10 mouse cellular contexts compared by ENCODE assay signal in the genomic region with DNA sequence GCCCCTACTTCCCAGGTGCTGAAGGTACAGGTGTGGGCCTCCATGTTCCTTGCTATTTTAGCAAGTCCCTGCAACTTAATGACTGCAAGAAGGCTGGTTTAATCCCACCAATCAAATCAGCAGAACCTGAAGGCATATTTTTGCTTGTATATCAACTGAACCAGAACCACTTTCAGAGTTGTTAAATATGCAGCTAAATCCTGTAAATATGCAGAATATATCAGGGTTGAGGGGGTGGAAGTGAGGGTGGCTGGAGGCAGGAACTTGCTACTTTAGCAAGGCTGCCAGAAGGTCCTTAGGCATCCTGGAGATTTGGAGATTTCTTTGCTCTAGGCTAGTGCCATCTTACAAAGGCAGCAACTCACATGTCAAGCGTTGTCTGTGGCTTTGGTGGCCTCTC. TPM values are rescaled to one million over a fixed set of nuclear protein-coding genes. Genes with fewer than 3 reads are reported as not detected.
A peak's percentile ranks its signal among the peaks of the same experiment; 100 is the strongest.
DNase-seq lines count a peak whose midpoint lies in the region; ATAC-seq lines count a peak whose summit lies in the region.
"Had no signal": no experiment of that assay in that cellular context is flagged by ENCODE, and none has a peak within 500 bp of the region (broad histone marks: within the 10 kb centered on the region; RNA-seq: fewer than 3 reads in every experiment).

No protein-coding gene starts in this region.

- H3K27ac ChIP-seq in heart, embryonic 16.5 days (ENCODE audit: low read length): no peak overlapping the region
- no peak overlapping the region for H3K27ac ChIP-seq in neural tube, embryonic 12.5 days
- no peak overlapping the region for H3K27ac ChIP-seq in liver, embryonic 12.5 days
- H3K27ac ChIP-seq: kidney, postnatal 0 days had no signal

- ATAC-seq in heart, embryonic 16.5 days (replicated peaks; ENCODE audit: extremely low read depth, insufficient read depth, low FRiP score): no peak
- ATAC-seq in neural tube, embryonic 12.5 days (ENCODE audit: low FRiP score, low read depth): no peak
- no peak for ATAC-seq in liver, embryonic 12.5 days
- no peak for ATAC-seq in megakaryocyte progenitor cell, adult 5-6 weeks (replicated peaks; ENCODE audit: poor library complexity)

- H3K4me3 ChIP-seq in heart, embryonic 16.5 days (ENCODE audit: low read length): no peak overlapping the region
- no peak overlapping the region for H3K4me3 ChIP-seq in neural tube, embryonic 12.5 days
- 0 out of 2 replicates have a peak overlapping the region, but pooled peaks have one; percentile 78 for H3K4me3 ChIP-seq in liver, embryonic 12.5 days

- no peak for DNase-seq in heart, adult 18-20 months
- DNase-seq in neural tube, embryonic 10.5 days (ENCODE audit: extremely low spot score, low spot score): no peak
- DNase-seq in right cerebral cortex, postnatal 4 days: no peak
- no peak for DNase-seq in layer of hippocampus, adult 9-10 months (ENCODE audit: low spot score)
- DNase-seq: thymus, postnatal 36 days had no signal

- H3K27me3 ChIP-seq in heart, embryonic 16.5 days (ENCODE audit: control insufficient read depth, insufficient read depth, low read length): no peaks in the 10 kb centered on the region
- H3K27me3 ChIP-seq in neural tube, embryonic 12.5 days (replicated peaks): no peaks in the 10 kb centered on the region
- H3K27me3 ChIP-seq in liver, embryonic 12.5 days (replicated peaks): no peaks in the 10 kb centered on the region

- no peak overlapping the region for H3K9ac ChIP-seq in heart, embryonic 16.5 days (ENCODE audit: low read length)
- no peak overlapping the region for H3K9ac ChIP-seq in neural tube, embryonic 12.5 days
- H3K9ac ChIP-seq in liver, embryonic 12.5 days: no peak overlapping the region

- H3K4me1 ChIP-seq in heart, embryonic 16.5 days (ENCODE audit: control insufficient read depth, insufficient read depth, low read length): peaks cover 26% of the 10 kb centered on the region
- peaks cover 19% of the 10 kb centered on the region for H3K4me1 ChIP-seq in neural tube, embryonic 12.5 days
- H3K4me1 ChIP-seq in liver, embryonic 12.5 days: peaks cover 36% of the 10 kb centered on the region

- WGBS in heart, embryonic 16.5 days: 83% methylated on average over 1 of the region's 1 CpGs
- WGBS in neural tube, embryonic 12.5 days: 70% methylated on average over 1 of the region's 1 CpGs
- 84% methylated on average over 1 of the region's 1 CpGs for WGBS in liver, embryonic 12.5 days (ENCODE audit: insufficient replicate concordance)

- peak overlapping the region; percentile 86; the same call in 1 of the 2 replicates for H3K4me2 ChIP-seq in heart, embryonic 16.5 days (ENCODE audit: low read depth, low read length)
- peak overlapping the region; percentile 69 for H3K4me2 ChIP-seq in neural tube, embryonic 12.5 days (replicated peaks)
- H3K4me2 ChIP-seq in liver, embryonic 12.5 days: peak overlapping the region; percentile 97

- H3K9me3 ChIP-seq in heart, embryonic 16.5 days (replicated peaks; ENCODE audit: control insufficient read depth, low read length): no peaks in the 10 kb centered on the region
- H3K9me3 ChIP-seq in neural tube, embryonic 12.5 days: no peaks in the 10 kb centered on the region
- no peaks in the 10 kb centered on the region for H3K9me3 ChIP-seq in liver, embryonic 12.5 days (replicated peaks)

- H3K36me3 ChIP-seq in heart, embryonic 16.5 days (ENCODE audit: control insufficient read depth, insufficient read depth): peaks cover 16% of the 10 kb centered on the region
- H3K36me3 ChIP-seq in neural tube, embryonic 12.5 days: peaks cover 33% of the 10 kb centered on the region
- H3K36me3 ChIP-seq in liver, embryonic 12.5 days: peaks cover 49% of the 10 kb centered on the region

RNA-seq across cellular contexts. Expression of a gene that starts 10.9 kb away (rescaled TPM):
- polyA plus RNA-seq in heart, embryonic 16.5 days (2015; fragmentation: Nextera tagmentation; extraction: Ambion mirVana): 414 and 420 TPM in 2 replicates
- 1,000 to 10,000 TPM in 1 of 2 experiments, 100 to 1,000 TPM in 1; 874 to 1,007 TPM for total RNA-seq in heart, adult 18-20 months (2021)
- 195 and 205 TPM in 2 replicates for polyA plus RNA-seq in neural tube, embryonic 12.5 days (2016; fragmentation: Nextera tagmentation; extraction: Ambion mirVana)
- 171 and 177 TPM in 2 replicates for polyA plus RNA-seq in liver, embryonic 12.5 days (2016; fragmentation: Nextera tagmentation; extraction: Ambion mirVana)
- total RNA-seq in megakaryocyte progenitor cell, adult 5-6 weeks (2015): 156 and 172 TPM in 2 replicates
- 68.0 and 89.2 TPM in 2 replicates for total RNA-seq in megakaryocyte progenitor cell, adult 5-6 weeks (2017)

RNA-seq across cellular contexts. Expression of a gene that starts 11.0 kb away (rescaled TPM):
- 27.8 and 29.1 TPM in 2 replicates for polyA plus RNA-seq in heart, embryonic 16.5 days (2015; fragmentation: Nextera tagmentation; extraction: Ambion mirVana)
- 10 to 100 TPM; 18.3 to 26.0 TPM for total RNA-seq in heart, adult 18-20 months (2021)
- polyA plus RNA-seq in neural tube, embryonic 12.5 days (2016; fragmentation: Nextera tagmentation; extraction: Ambion mirVana): 46.8 and 48.2 TPM in 2 replicates
- polyA plus RNA-seq in liver, embryonic 12.5 days (2016; fragmentation: Nextera tagmentation; extraction: Ambion mirVana): 22.6 and 26.0 TPM in 2 replicates
- 10.0 and 16.4 TPM in 2 replicates for total RNA-seq in megakaryocyte progenitor cell, adult 5-6 weeks (2015)
- 15.1 and 17.6 TPM in 2 replicates for total RNA-seq in megakaryocyte progenitor cell, adult 5-6 weeks (2017)

RNA-seq across cellular contexts. Expression of a gene that starts 24.7 kb away (rescaled TPM):
- polyA plus RNA-seq in heart, embryonic 16.5 days (2015; fragmentation: Nextera tagmentation; extraction: Ambion mirVana): 100 and 108 TPM in 2 replicates
- total RNA-seq in heart, adult 18-20 months (2021): 10 to 100 TPM; 70.7 to 74.4 TPM
- polyA plus RNA-seq in neural tube, embryonic 12.5 days (2016; fragmentation: Nextera tagmentation; extraction: Ambion mirVana): 143 and 146 TPM in 2 replicates
- polyA plus RNA-seq in liver, embryonic 12.5 days (2016; fragmentation: Nextera tagmentation; extraction: Ambion mirVana): 79.4 and 81.3 TPM in 2 replicates
- total RNA-seq in megakaryocyte progenitor cell, adult 5-6 weeks (2015): 34.0 and 42.8 TPM in 2 replicates
- 23.7 and 37.6 TPM in 2 replicates for total RNA-seq in megakaryocyte progenitor cell, adult 5-6 weeks (2017)

RNA-seq across cellular contexts. Expression of a gene that starts 29.9 kb away (rescaled TPM):
- 10.8 and 11.2 TPM in 2 replicates for polyA plus RNA-seq in heart, embryonic 16.5 days (2015; fragmentation: Nextera tagmentation; extraction: Ambion mirVana)
- total RNA-seq in heart, adult 18-20 months (2021): 1 to 10 TPM; 3.5 to 3.7 TPM
- polyA plus RNA-seq in neural tube, embryonic 12.5 days (2016; fragmentation: Nextera tagmentation; extraction: Ambion mirVana): 62.3 and 74.0 TPM in 2 replicates
- polyA plus RNA-seq in liver, embryonic 12.5 days (2016; fragmentation: Nextera tagmentation; extraction: Ambion mirVana): 6.6 and 7.3 TPM in 2 replicates
- not detected in 2 replicates for total RNA-seq in megakaryocyte progenitor cell, adult 5-6 weeks (2015)
- not detected in 2 replicates for total RNA-seq in megakaryocyte progenitor cell, adult 5-6 weeks (2017)
